Comparison of ENCODE assay signal across 8 mouse cellular contexts in genomic region chr1:74460273-74460672, GRCm38 (mm10). TPM values are rescaled to one million over a fixed set of nuclear protein-coding genes. Genes with fewer than 3 reads are reported as not detected.
DNase-seq lines count a peak whose midpoint lies in the region; ATAC-seq lines count a peak whose summit lies in the region.

No protein-coding gene starts in this region.

- DNase-seq in cerebellum, adult 11 months, result peak; percentile 22
- DNase-seq in spleen, postnatal 10 days (ENCODE audit: low spot score in 2 of 2), result peak; percentile 16 to 69
- DNase-seq in spleen, adult 12 weeks (ENCODE audit: low spot score), result no peak
- peak; percentile 38 to 68 for DNase-seq in cerebellum, postnatal 25 days
- peak; percentile 54 for DNase-seq in lung, postnatal 10 days

- no peak for ATAC-seq in cerebellum, adult (ENCODE audit: insufficient number of reproducible peaks, low FRiP score, low TSS enrichment)
- peak; percentile 52 for ATAC-seq in inflammation-experienced regulatory T-cells, adult 6 months
- ATAC-seq in monocyte, adult 5-6 weeks (replicated peaks; ENCODE audit: insufficient number of reproducible peaks, low FRiP score, low TSS enrichment, poor library complexity, severe bottlenecking), result no peak

RNA-seq across cellular contexts. Expression of gene Cnot9, which starts 45.6 kb away (rescaled TPM):
- 10 to 100 TPM; 39.4 to 72.2 (median 52.6) TPM for polyA plus RNA-seq in inflammation-experienced regulatory T-cells, adult 6 months (2017; shearing (Covaris generic))
- 7.8 to 24.2 TPM (median 13.9 TPM) in 3 replicates for total RNA-seq in monocyte, adult 5-6 weeks (2017)

RNA-seq across cellular contexts. Expression of gene Vil1, which starts 51.1 kb away (rescaled TPM):
- polyA plus RNA-seq in inflammation-experienced regulatory T-cells, adult 6 months (2017; shearing (Covaris generic)), result under 1 TPM in 2 of 3 experiments, not detected in 1; 0.26 to 0.41 TPM
- 0.87 to 1.9 TPM in 2 of 3 replicates, not detected in the other for total RNA-seq in monocyte, adult 5-6 weeks (2017)
